Mouse (Mus musculus): ENCODE measurements around the gene Dchs1. TPM values are rescaled to one million over a fixed set of nuclear protein-coding genes. Genes with fewer than 3 reads are reported as not detected.

Gene Dchs1
- polyA plus RNA-seq, 1 experiment: 5.2 TPM

DNA sequence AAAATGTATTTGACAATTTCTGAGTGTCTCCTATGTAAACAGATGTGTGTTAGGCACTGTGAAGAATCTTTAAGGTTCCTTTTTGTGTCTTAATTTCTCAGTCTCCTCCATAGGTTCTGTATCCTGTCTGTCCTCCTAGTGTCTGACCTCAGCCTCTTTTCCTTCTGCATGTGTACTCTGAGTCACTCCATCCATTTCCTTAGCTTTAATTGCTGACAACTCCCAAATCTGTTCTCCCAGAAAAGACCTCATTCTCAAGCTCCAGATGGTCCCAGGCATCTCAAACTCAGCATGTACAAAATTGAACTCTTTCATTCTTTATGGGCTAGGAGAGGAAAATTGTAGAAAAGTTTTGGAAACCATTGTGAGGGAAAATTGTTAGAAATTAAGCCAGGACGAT lies 15.3 kb upstream of the Dchs1 start:
- no peaks in the 10 kb centered on the region for H3K4me1 ChIP-seq (ENCODE audit: control insufficient read depth, insufficient read depth, insufficient read length, low read length)
- 41% methylated on average over 1 of the region's 1 CpGs for WGBS
- H3K4me3 ChIP-seq (ENCODE audit: low read depth, low read length): no peak overlapping the region
- TF ChIP-seq CTCF (IDR thresholded peaks at IDR 0.05; ENCODE audit: extremely low read depth, insufficient read length, insufficient replicate concordance, low read depth, low read length) (no peak), POLR2A (IDR thresholded peaks at IDR 0.05; ENCODE audit: low read depth, low read length) (no peak)
- no peaks in the 10 kb centered on the region for H3K36me3 ChIP-seq (ENCODE audit: control insufficient read depth, insufficient read depth, low read length)
- no peaks in the 10 kb centered on the region for H3K27me3 ChIP-seq (ENCODE audit: control insufficient read depth, insufficient read depth, low read length)
- no peak overlapping the region for H3K27ac ChIP-seq (ENCODE audit: insufficient read depth, low read depth, low read length)

DNA sequence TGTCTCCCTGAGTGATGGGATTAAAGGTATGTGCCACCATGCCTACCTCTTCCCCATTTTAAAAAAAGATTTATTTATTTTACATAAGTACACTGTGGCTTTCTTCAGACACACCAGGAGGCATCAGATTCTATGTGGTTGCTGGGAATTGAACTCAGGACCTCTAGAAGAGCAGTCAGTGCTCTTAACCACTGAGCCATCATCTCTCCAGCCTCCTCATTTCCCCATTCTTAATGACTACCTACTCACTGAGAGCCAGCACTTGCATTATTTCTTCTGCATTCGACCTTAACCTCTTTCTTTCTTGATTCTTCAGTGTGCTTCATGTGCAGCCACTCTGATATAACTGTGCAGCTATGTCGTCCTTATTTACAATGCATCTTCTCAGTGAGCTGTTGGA lies 14.9 kb upstream of the Dchs1 start:
- Histone ChIP-seq H3K4me1 (ENCODE audit: control insufficient read depth, insufficient read depth, insufficient read length, low read length) (no peaks in the 10 kb centered on the region), H3K27me3 (ENCODE audit: control insufficient read depth, insufficient read depth, low read length) (no peaks in the 10 kb centered on the region), H3K27ac (ENCODE audit: insufficient read depth, low read depth, low read length) (no peak overlapping the region), H3K4me3 (ENCODE audit: low read depth, low read length) (no peak overlapping the region), H3K36me3 (ENCODE audit: control insufficient read depth, insufficient read depth, low read length) (no peaks in the 10 kb centered on the region)
- TF ChIP-seq CTCF (IDR thresholded peaks at IDR 0.05; ENCODE audit: extremely low read depth, insufficient read length, insufficient replicate concordance, low read depth, low read length) (no peak), POLR2A (IDR thresholded peaks at IDR 0.05; ENCODE audit: low read depth, low read length) (no peak)
- WGBS: 38% methylated on average over 2 of the region's 2 CpGs

DNA sequence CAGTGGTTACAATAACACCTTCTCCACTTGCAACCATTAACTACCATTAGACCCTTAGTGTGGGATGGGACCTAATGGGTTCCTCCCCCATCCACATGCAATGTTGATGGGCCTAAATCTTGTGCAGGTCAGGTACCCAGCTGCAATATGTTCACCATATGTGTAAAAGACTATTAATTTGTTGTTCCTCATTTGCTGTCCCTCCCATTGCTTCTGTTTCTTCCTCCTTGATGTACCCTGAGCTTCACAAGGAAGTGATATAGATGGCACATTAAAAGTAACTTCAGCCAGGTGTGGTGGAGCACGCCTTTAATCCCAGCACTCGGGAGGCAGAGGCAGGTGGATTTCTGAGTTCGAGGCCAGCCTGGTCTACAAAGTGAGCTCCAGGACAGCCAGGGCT lies 9.5 kb upstream of the Dchs1 start:
- TF ChIP-seq POLR2A (IDR thresholded peaks at IDR 0.05; ENCODE audit: low read depth, low read length) (no peak), CTCF (IDR thresholded peaks at IDR 0.05; ENCODE audit: extremely low read depth, insufficient read length, insufficient replicate concordance, low read depth, low read length) (no peak)
- 74% methylated on average over 3 of the region's 3 CpGs for WGBS
- no peaks in the 10 kb centered on the region for H3K4me1 ChIP-seq (ENCODE audit: control insufficient read depth, insufficient read depth, insufficient read length, low read length)
- no peaks in the 10 kb centered on the region for H3K36me3 ChIP-seq (ENCODE audit: control insufficient read depth, insufficient read depth, low read length)
- no peaks in the 10 kb centered on the region for H3K27me3 ChIP-seq (ENCODE audit: control insufficient read depth, insufficient read depth, low read length)
- no peak overlapping the region for H3K4me3 ChIP-seq (ENCODE audit: low read depth, low read length)
- no peak overlapping the region for H3K27ac ChIP-seq (ENCODE audit: insufficient read depth, low read depth, low read length)

DNA sequence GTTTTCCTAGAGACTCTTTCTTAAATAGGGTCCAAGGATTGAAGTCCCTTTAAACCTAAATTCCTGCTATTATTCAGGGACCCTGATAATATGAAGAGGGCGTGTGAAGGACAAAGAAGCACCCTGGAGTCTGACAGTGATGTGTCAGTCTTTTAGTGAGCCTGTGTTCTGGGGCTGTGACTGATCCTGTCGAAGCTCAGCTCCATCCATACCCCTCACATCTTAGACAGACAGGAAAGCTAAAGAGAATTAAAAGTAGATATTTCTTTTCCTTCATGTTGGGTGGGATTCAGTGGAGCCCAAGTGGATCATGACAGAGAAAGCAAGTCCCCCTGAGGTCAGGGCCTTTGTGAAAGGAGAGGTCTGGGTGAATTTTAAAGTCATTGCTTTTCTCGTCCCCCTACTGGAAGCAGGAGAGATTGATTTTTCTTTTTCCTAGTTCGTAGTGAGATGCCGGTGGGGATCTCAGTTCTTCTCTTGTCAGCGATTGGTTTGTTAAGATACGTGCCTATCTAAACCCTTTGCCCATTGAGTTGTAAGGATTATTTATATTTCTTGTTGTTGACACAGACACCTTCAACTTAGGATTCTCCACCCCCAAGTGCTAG lies 8.4 kb upstream of the Dchs1 start:
- H3K36me3 ChIP-seq (ENCODE audit: control insufficient read depth, insufficient read depth, low read length): no peaks in the 10 kb centered on the region
- 31% methylated on average over 7 of the region's 7 CpGs for WGBS
- H3K27ac ChIP-seq (ENCODE audit: insufficient read depth, low read depth, low read length): no peak overlapping the region
- H3K27me3 ChIP-seq (ENCODE audit: control insufficient read depth, insufficient read depth, low read length): no peaks in the 10 kb centered on the region
- TF ChIP-seq CTCF (IDR thresholded peaks at IDR 0.05; ENCODE audit: extremely low read depth, insufficient read length, insufficient replicate concordance, low read depth, low read length) (no peak), POLR2A (IDR thresholded peaks at IDR 0.05; ENCODE audit: low read depth, low read length) (no peak)
- no peak overlapping the region for H3K4me3 ChIP-seq (ENCODE audit: low read depth, low read length)
- H3K4me1 ChIP-seq (ENCODE audit: control insufficient read depth, insufficient read depth, insufficient read length, low read length): no peaks in the 10 kb centered on the region

DNA sequence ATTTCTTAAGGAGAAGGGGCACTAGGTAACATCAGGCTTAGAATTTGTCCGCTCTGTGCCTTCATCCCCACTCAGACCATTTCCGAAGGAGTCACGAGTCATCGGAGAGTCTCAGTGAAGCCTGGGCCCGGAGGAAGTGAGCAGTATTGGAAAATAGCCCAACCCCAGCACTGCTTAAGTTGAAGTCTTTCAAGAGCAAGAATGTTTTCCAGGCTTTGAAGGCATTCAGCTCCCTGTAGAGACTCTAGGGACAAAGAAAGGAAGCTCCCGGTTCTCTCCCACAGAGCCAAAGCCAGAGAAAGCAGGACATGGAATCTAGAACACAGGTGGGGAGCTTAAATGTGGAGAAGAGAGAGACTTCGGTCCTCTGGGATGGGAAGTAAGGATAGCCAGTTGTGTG lies 6.2 kb upstream of the Dchs1 start:
- H3K4me1 ChIP-seq (ENCODE audit: control insufficient read depth, insufficient read depth, insufficient read length, low read length): no peaks in the 10 kb centered on the region
- TF ChIP-seq CTCF (IDR thresholded peaks at IDR 0.05; ENCODE audit: extremely low read depth, insufficient read length, insufficient replicate concordance, low read depth, low read length) (no peak), POLR2A (IDR thresholded peaks at IDR 0.05; ENCODE audit: low read depth, low read length) (no peak)
- peaks cover 6% of the 10 kb centered on the region; the same call in 1 of the 2 replicates for H3K27me3 ChIP-seq (ENCODE audit: control insufficient read depth, insufficient read depth, low read length)
- H3K27ac ChIP-seq (ENCODE audit: insufficient read depth, low read depth, low read length): no peak overlapping the region
- 82% methylated on average over 7 of the region's 7 CpGs for WGBS
- H3K36me3 ChIP-seq (ENCODE audit: control insufficient read depth, insufficient read depth, low read length): no peaks in the 10 kb centered on the region
- H3K4me3 ChIP-seq (ENCODE audit: low read depth, low read length): no peak overlapping the region

DNA sequence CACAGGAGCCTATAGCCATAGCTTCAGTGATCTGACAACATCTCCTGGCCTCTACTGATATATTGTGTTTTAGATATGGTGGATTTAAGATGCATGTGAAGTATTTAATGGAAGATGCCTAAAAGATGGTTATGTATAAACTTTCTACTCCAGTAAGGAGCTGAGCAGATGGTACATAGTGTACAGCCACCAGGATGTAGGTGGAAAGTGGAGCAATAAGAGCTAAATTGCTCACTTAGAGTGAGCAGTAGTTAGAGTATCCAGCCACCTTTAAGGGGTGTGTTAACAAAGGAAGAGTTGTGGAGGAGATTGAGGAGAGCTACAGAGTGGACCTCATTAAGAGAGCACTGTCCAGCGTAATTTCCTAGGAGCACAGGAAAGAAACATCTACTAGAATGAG lies 3.7 kb upstream of the Dchs1 start:
- H3K4me3 ChIP-seq (ENCODE audit: low read depth, low read length): no peak overlapping the region
- 0 out of 2 replicates have a peak, but pooled peaks cover 2% of the 10 kb centered on the region for H3K4me1 ChIP-seq (ENCODE audit: control insufficient read depth, insufficient read depth, insufficient read length, low read length)
- WGBS: 82% methylated on average over 1 of the region's 1 CpGs
- peaks cover 29% of the 10 kb centered on the region for H3K27me3 ChIP-seq (ENCODE audit: control insufficient read depth, insufficient read depth, low read length)
- no peak overlapping the region for H3K27ac ChIP-seq (ENCODE audit: insufficient read depth, low read depth, low read length)
- H3K36me3 ChIP-seq (ENCODE audit: control insufficient read depth, insufficient read depth, low read length): no peaks in the 10 kb centered on the region
- no peak for TF ChIP-seq CTCF (IDR thresholded peaks at IDR 0.05; ENCODE audit: extremely low read depth, insufficient read length, insufficient replicate concordance, low read depth, low read length)
- TF ChIP-seq POLR2A (IDR thresholded peaks at IDR 0.05; ENCODE audit: low read depth, low read length): no peak

DNA sequence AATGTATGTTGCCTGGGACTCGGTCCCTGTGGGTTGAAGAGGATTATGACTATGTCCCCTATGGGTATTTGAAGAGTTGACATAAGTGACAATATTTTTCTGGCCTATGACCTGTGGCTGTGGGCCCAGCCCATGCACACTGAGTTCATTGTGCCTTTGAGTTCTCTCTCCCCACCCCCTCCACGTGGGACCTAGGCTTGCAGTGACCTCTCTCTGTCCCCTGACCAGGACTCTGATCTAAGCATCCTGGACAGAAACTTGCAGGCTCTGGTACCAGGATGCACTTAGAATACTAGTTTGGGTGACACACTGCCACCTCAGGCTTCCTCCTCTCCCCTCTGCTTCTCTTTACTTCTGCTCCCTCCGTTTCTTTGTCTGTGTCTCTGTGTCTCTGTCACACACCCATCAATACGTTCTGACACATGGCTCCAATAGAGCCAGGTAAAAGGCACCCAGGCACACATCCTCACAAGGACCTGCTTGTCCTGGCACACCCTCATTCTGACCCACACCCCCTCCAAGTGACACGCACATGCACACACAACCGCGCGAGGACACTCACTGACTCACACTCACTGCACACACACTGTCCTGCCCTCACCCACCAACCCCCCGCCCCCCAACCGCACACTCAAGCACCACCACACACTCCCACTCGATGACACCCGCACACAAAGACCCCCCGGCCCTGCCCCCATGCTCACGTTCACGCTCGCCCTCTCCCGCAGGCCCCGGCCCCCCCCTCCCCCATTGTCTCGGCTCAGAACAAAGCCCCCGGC lies 759 bp downstream of the Dchs1 start:
- TF ChIP-seq CTCF (IDR thresholded peaks at IDR 0.05; ENCODE audit: extremely low read depth, insufficient read length, insufficient replicate concordance, low read depth, low read length) (no peak), POLR2A (IDR thresholded peaks at IDR 0.05; ENCODE audit: low read depth, low read length) (no peak)
- peaks cover 29% of the 10 kb centered on the region for H3K27me3 ChIP-seq (ENCODE audit: control insufficient read depth, insufficient read depth, low read length)
- WGBS: 12% methylated on average over 20 of the region's 20 CpGs
- 0 out of 2 replicates have a peak, but pooled peaks cover 2% of the 10 kb centered on the region for H3K4me1 ChIP-seq (ENCODE audit: control insufficient read depth, insufficient read depth, insufficient read length, low read length)
- peak overlapping the region; percentile 71 for H3K4me3 ChIP-seq (ENCODE audit: low read depth, low read length)
- H3K36me3 ChIP-seq (ENCODE audit: control insufficient read depth, insufficient read depth, low read length): no peaks in the 10 kb centered on the region
- no peak overlapping the region for H3K27ac ChIP-seq (ENCODE audit: insufficient read depth, low read depth, low read length)

Data from small intestine, adult 2 months (tissue).